Mouse (Mus musculus) urinary bladder, postnatal 10 days (tissue): ENCODE results near the gene Nhlrc4.

Source experiments
- DNase-seq: peaks from one replicate; pipeline ENCODE4 v3.0.0; 2022; ENCODE audit warnings: low spot score

Nhlrc4 gene

DNA sequence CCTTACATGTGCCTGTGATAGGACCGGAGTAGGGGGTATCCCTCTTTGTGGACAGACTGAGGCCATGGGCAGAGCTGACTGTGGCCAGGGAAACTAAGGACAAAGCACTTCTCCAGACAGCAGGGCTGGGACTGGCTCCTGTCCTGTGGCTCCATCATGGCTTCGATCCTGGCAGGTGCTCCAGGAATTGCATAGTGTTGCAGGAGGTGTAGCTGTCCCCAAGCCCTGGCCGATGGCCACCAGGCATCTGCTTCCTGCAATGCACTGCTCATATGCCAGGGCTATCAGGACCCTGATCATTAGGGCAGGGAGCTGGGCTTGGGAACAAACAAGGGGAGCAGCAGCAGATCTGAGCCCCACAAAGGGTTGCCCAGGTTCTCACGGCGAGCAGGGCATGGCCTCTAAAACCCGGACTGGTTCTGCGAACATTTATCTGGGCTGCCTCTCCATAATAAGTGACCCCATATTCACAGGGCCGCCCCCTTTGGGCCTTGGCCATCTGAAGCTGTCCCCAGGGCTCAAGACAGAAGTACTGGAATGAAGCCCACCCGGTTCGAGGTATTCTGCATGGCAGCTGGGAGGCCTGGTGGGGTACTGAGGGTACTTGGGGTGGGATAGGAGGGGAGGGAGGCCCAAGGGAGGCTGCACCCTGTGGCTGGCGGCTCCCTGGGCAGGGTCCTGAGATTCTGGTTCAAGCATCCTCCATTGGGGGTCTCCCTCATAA is 14.2 kb upstream of the Nhlrc4 start:
- no peak for DNase-seq

DNA sequence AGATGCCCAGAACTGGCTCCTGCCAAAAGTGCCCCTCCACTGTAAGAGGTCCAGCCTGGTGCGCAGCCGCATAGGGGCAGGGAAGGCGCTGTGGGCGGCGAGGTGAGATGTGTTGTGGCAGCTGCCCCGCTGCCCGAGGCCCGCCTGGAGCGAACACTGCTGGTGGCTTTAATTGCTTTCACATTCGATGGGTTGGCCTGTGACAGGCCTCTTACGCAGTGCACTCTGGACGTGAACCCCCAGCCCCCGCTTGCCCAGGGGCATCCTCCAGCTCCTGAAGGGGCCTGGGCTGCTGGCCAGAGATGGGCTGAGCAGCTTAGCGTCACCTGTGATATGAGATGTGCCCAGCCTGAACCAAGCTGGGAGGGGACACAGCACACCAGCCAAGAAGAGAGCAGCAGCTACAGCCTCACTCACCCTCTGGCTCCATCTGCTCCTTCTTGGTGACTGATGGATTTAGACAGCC is 12.9 kb upstream of the Nhlrc4 start:
- no peak for DNase-seq

DNA sequence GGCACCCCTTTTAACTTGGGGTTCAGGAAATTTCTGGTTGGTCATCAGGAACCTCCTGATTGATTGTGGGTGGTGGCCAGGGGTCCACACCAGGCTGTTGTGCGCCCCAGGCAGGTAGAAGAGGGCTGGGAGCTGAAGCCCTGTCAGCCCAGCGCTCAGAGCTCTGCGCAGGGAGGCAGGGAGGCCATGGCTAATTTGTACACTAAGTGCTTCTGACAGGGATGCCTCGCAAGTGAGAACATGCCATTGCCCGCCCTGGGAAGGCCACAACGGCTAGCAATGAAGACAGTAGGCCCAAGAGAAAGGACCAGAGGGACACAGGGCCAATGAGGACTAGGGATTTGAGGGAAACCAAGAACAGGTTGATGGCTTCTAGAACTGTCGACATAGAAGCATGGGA is 11.9 kb upstream of the Nhlrc4 start:
- DNase-seq: no peak

DNA sequence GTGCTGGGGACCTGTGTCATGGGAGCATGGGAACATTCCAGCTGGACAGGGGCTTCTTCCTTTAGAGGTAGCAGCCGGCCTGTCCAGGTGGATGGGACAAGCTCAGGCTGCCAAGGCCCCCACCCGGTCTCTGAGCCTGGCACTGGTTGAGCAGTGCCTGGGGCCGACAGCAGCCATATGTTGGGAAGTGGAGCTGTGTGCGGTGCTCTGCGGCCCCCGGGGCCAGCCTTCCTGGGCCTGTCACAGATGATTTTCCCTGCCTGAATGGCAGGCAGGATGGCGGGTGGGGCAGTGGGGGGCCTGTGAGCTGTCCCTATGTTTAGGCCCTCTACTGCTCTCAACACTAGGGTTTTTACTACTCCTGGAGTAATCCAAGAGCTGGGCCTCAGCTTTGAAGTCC is 11.4 kb upstream of the Nhlrc4 start:
- no peak for DNase-seq

- no peak for DNase-seq
These were observed 11.0 kb upstream of the Nhlrc4 start for GRCm38 (mm10) chr17:25955736-25956135.

- DNase-seq: no peak
These were observed 9.9 kb upstream of the Nhlrc4 start for GRCm38 (mm10) chr17:25954671-25955070.

GRCm38 (mm10) chr17:25953161-25953560 is 8.4 kb upstream of the Nhlrc4 start:
- DNase-seq: no peak

GRCm38 (mm10) chr17:25951803-25952623 is 7.3 kb upstream of the Nhlrc4 start, which contains the start of gene A930017K11Rik:
A930017K11Rik (minus strand) TSS chr17:25952565.
- DNase-seq: no peak

GRCm38 (mm10) chr17:25951225-25951802 is 6.6 kb upstream of the Nhlrc4 start:
- no peak for DNase-seq

GRCm38 (mm10) chr17:25950706-25951105 is 5.9 kb upstream of the Nhlrc4 start:
- no peak for DNase-seq

DNA sequence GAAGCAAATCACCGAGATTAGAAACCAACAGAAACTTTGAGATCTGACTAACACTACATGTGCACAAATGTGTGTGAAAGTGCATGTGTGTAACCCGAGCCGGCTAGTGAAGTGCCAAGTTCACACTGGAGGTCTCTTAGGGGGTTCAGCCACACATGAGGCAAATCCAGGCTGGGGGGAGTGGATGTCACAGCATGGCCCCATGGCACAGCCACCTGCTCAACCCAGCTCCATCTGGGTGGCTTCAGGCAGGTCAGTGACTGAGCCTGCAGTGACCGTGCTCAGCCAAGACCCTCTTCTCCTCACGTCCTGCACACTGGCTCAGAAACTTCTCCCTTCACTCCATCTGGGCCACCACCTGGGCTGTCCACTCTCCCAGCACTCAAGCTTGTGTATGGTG is 5.2 kb upstream of the Nhlrc4 start:
- DNase-seq: no peak

- DNase-seq: no peak
These were observed 3.3 kb upstream of the Nhlrc4 start for GRCm38 (mm10) chr17:25948051-25948450.

DNA sequence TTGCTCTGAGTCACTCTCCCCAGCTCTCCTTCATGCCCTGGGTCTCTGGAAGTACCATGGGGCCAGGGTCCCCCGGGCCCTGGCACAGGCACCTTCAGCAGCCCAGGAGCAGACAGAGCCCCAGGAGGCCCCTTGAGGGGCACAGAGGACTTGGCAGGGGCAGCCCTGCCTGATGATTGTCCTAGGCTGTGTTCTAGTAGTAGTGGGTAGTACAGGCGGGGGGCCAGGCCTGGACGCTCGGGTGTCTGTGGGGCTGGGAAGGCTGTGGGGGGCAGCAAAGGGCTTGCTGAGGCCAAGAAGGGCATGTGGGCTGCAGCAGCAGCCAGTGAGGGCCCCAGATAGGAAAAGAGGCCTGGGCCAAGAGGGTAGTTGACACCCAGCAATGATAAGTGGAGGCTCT is 2.8 kb upstream of the Nhlrc4 start:
- DNase-seq: no peak

DNA sequence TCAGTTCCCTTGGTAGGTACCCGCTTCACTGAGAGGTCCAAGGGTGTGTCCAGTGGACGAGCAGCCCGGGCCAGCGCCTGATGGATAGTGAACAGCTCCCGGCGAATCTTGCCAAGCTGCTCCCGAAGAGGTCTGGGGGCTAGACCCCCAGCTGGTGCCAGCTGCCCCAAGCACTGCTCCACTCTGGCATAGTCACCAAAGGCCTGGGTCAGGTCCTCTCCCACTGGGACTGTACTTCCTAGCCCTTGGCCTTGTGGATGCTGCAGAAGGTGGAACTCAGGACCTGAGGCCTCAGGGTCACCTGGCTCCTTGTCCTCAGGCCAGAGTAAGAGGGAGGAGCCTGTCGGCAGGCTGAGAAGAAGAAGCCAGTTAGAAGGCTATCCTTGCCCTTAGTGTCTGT is 2.1 kb upstream of the Nhlrc4 start:
- no peak for DNase-seq

DNA sequence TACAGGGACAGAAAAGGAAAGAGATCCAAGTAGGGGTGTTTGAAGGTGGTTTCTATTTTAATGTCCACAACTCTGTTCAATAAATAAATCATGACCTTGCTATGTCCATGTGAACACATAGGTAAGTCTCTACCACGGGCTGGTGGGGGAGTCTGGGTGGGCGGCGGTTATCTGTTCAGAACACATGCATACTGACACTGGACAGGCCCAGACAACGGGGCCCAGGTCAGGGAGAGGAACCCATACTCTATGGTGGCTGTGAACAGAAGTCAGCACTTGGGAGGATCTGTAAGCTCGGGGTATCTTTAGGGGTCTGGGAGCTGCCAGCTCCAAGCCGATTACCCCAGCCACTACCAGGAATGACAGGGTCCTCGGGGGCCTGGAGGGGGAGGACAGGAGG is 1.6 kb upstream of the Nhlrc4 start:
- DNase-seq: no peak

- DNase-seq: no peak
These were observed 875 bp upstream of the Nhlrc4 start for GRCm38 (mm10) chr17:25945517-25946155.

DNA sequence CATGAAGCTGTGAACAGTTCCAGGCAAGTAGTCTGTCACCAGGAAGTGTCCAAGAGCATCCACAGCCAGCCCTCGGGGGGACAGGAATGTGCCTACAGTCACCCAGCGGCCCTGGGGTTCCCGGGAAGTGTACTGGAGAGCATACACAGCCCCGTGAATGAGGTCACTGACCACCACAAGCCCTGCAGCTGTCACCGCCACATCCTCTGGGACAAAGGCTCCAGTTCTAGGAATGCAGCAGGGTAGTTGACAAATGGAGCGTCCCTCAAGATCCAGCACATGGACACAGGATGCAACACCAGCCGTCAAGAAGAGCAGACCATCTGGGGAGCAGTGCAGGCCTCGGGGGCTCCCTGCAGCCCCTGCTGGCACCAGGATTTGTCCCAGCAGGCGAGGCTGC is 992 bp downstream of the Nhlrc4 start:
- no peak for DNase-seq

DNA sequence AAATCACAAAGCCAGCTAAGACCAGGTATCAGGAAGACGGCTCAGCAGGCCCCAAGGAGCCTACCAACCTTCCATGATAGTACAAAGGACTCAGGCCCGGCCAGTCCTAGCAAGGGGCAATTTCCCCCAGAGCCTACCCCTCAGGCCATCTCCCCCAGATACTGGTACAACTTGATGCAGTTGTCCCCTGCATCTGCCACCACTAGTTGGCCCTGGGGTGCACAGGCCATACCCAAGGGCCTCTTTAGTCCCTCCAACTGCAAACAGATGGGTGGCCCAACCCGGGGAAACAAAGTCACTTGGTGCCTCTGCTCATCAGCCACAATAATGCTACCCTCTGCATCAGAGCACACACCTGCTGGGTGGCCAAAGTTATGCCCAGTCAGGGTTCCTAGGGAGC is 1.5 kb downstream of the Nhlrc4 start:
- DNase-seq: no peak

DNA sequence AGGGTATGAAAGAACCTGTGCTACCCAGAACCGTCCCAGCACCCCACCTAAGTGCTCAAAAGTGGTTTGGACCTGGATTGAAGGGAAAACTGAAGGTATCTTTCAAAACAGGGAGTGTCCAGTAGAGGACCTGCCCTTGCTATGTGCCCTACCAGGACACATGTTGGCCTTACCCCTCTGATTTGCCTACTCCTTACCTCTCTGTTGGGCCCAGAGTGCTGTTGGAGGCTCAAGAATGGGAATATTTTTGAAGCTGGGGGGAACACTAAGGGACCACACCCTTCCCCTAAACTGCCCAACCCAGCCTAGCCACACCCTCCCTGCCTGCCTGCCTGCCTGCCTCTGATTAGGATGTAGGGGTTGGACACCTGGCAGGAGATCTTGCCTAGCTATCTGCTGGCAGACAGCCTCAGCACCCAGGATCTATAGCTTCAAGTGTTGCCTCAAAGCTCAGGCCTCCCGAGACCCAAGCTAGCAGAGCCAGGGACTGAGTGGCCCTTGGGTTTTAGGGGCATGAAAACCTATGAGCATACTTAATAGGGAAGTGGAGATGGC is 2.1 kb downstream of the Nhlrc4 start:
- no peak for DNase-seq

- no peak for DNase-seq
These were observed 3.1 kb downstream of the Nhlrc4 start for GRCm38 (mm10) chr17:25941511-25942241.

- no peak for DNase-seq
These were observed 10.2 kb downstream of the Nhlrc4 start for GRCm38 (mm10) chr17:25934526-25934925.

- DNase-seq: no peak
These were observed 19.4 kb downstream of the Nhlrc4 start for GRCm38 (mm10) chr17:25925348-25925747.
